Mouse (Mus musculus): Measurements from ENCODE around the gene Dip2c. TPM values are rescaled to one million over a fixed set of nuclear protein-coding genes. Genes with fewer than 3 reads are reported as not detected.

The Dip2c gene
- polyA plus RNA-seq, 1 experiment from 2014 or later, result 11.7 TPM

GRCm38 (mm10) chr13:9310806-9311205, 34.5 kb downstream of the Dip2c start:
- WGBS, result 82% methylated on average over 1 of the region's 1 CpGs
- ATAC-seq (ENCODE audit: low read depth), result no peak
- Histone ChIP-seq H3K4me3 (ENCODE audit: low read depth, low read length) (no peak overlapping the region), H3K27me3 (replicated peaks; ENCODE audit: control insufficient read depth, insufficient read depth, low read length) (no peaks in the 10 kb centered on the region), H3K9ac (ENCODE audit: low read depth, low read length) (no peak overlapping the region), H3K9me3 (ENCODE audit: control insufficient read depth, low read length) (no peaks in the 10 kb centered on the region), H3K36me3 (ENCODE audit: control insufficient read depth, insufficient read depth, low read length) (no peaks in the 10 kb centered on the region), H3K4me2 (ENCODE audit: low read depth, low read length) (no peak overlapping the region), H3K27ac (replicated peaks; ENCODE audit: low read depth, low read length) (no peak overlapping the region), H3K4me1 (ENCODE audit: control insufficient read depth, insufficient read depth, low read length) (peaks cover 4% of the 10 kb centered on the region; the same call in 1 of the 2 replicates)
- DNase-seq (ENCODE audit: low spot score), result no peak

- Histone ChIP-seq H3K4me3 (ENCODE audit: low read depth, low read length) (no peak overlapping the region), H3K9me3 (ENCODE audit: control insufficient read depth, low read length) (no peaks in the 10 kb centered on the region), H3K4me1 (ENCODE audit: control insufficient read depth, insufficient read depth, low read length) (peaks cover 4% of the 10 kb centered on the region; the same call in 1 of the 2 replicates), H3K4me2 (ENCODE audit: low read depth, low read length) (no peak overlapping the region), H3K36me3 (ENCODE audit: control insufficient read depth, insufficient read depth, low read length) (no peaks in the 10 kb centered on the region), H3K27me3 (replicated peaks; ENCODE audit: control insufficient read depth, insufficient read depth, low read length) (no peaks in the 10 kb centered on the region), H3K9ac (ENCODE audit: low read depth, low read length) (no peak overlapping the region), H3K27ac (replicated peaks; ENCODE audit: low read depth, low read length) (no peak overlapping the region)
- no peak for DNase-seq (ENCODE audit: low spot score)
- no peak for ATAC-seq (ENCODE audit: low read depth)
Observed at GRCm38 (mm10) chr13:9312916-9313315, 36.6 kb downstream of the Dip2c start.

GRCm38 (mm10) chr13:9314099-9314712, 37.9 kb downstream of the Dip2c start:
- no peak overlapping the region for H3K27ac ChIP-seq (replicated peaks; ENCODE audit: low read depth, low read length)
- DNase-seq (ENCODE audit: low spot score) (peak; percentile 41), ATAC-seq (ENCODE audit: low read depth) (peak; percentile 26; the same call in 1 of the 2 replicates)
- H3K36me3 ChIP-seq (ENCODE audit: control insufficient read depth, insufficient read depth, low read length), result no peaks in the 10 kb centered on the region
- WGBS, result 68% methylated on average over 2 of the region's 2 CpGs
- peaks cover 4% of the 10 kb centered on the region; the same call in 1 of the 2 replicates for H3K4me1 ChIP-seq (ENCODE audit: control insufficient read depth, insufficient read depth, low read length)
- H3K4me2 ChIP-seq (ENCODE audit: low read depth, low read length), result no peak overlapping the region
- H3K4me3 ChIP-seq (ENCODE audit: low read depth, low read length), result no peak overlapping the region
- H3K27me3 ChIP-seq (replicated peaks; ENCODE audit: control insufficient read depth, insufficient read depth, low read length), result no peaks in the 10 kb centered on the region
- no peak overlapping the region for H3K9ac ChIP-seq (ENCODE audit: low read depth, low read length)
- no peaks in the 10 kb centered on the region for H3K9me3 ChIP-seq (ENCODE audit: control insufficient read depth, low read length)

- ATAC-seq (ENCODE audit: low read depth) (no peak), DNase-seq (ENCODE audit: low spot score) (no peak)
- Histone ChIP-seq H3K27ac (replicated peaks; ENCODE audit: low read depth, low read length) (no peak overlapping the region), H3K9ac (ENCODE audit: low read depth, low read length) (no peak overlapping the region), H3K4me2 (ENCODE audit: low read depth, low read length) (no peak overlapping the region), H3K4me1 (ENCODE audit: control insufficient read depth, insufficient read depth, low read length) (peaks cover 4% of the 10 kb centered on the region; the same call in 1 of the 2 replicates), H3K4me3 (ENCODE audit: low read depth, low read length) (no peak overlapping the region), H3K36me3 (ENCODE audit: control insufficient read depth, insufficient read depth, low read length) (no peaks in the 10 kb centered on the region), H3K27me3 (replicated peaks; ENCODE audit: control insufficient read depth, insufficient read depth, low read length) (no peaks in the 10 kb centered on the region), H3K9me3 (ENCODE audit: control insufficient read depth, low read length) (no peaks in the 10 kb centered on the region)
- 81% methylated on average over 4 of the region's 4 CpGs for WGBS
Observed at GRCm38 (mm10) chr13:9314713-9315112, 38.4 kb downstream of the Dip2c start.

GRCm38 (mm10) chr13:9319745-9320144, 43.4 kb downstream of the Dip2c start:
- Histone ChIP-seq H3K9ac (ENCODE audit: low read depth, low read length) (no peak overlapping the region), H3K4me1 (ENCODE audit: control insufficient read depth, insufficient read depth, low read length) (no peaks in the 10 kb centered on the region; the same call in 1 of the 2 replicates), H3K36me3 (ENCODE audit: control insufficient read depth, insufficient read depth, low read length) (no peaks in the 10 kb centered on the region), H3K4me3 (ENCODE audit: low read depth, low read length) (no peak overlapping the region), H3K27me3 (replicated peaks; ENCODE audit: control insufficient read depth, insufficient read depth, low read length) (no peaks in the 10 kb centered on the region), H3K27ac (replicated peaks; ENCODE audit: low read depth, low read length) (no peak overlapping the region), H3K4me2 (ENCODE audit: low read depth, low read length) (no peak overlapping the region), H3K9me3 (ENCODE audit: control insufficient read depth, low read length) (no peaks in the 10 kb centered on the region)
- WGBS, result 84% methylated on average over 2 of the region's 2 CpGs
- ATAC-seq (ENCODE audit: low read depth), result no peak
- DNase-seq (ENCODE audit: low spot score), result no peak

- no peak for ATAC-seq (ENCODE audit: low read depth)
Observed at GRCm38 (mm10) chr13:9325262-9325661, 48.9 kb downstream of the Dip2c start.

GRCm38 (mm10) chr13:9329307-9329915, 53.1 kb downstream of the Dip2c start:
- H3K4me2 ChIP-seq (ENCODE audit: low read depth, low read length), result no peak overlapping the region
- ATAC-seq (ENCODE audit: low read depth) (peak; percentile 84), DNase-seq (ENCODE audit: low spot score) (peak; percentile 80)
- no peaks in the 10 kb centered on the region for H3K9me3 ChIP-seq (ENCODE audit: control insufficient read depth, low read length)
- H3K27ac ChIP-seq (replicated peaks; ENCODE audit: low read depth, low read length), result no peak overlapping the region
- H3K36me3 ChIP-seq (ENCODE audit: control insufficient read depth, insufficient read depth, low read length), result no peaks in the 10 kb centered on the region
- no peak overlapping the region for H3K4me3 ChIP-seq (ENCODE audit: low read depth, low read length)
- WGBS, result 48% methylated on average over 1 of the region's 1 CpGs
- H3K27me3 ChIP-seq (replicated peaks; ENCODE audit: control insufficient read depth, insufficient read depth, low read length), result no peaks in the 10 kb centered on the region
- H3K9ac ChIP-seq (ENCODE audit: low read depth, low read length), result no peak overlapping the region
- peaks cover 8% of the 10 kb centered on the region for H3K4me1 ChIP-seq (ENCODE audit: control insufficient read depth, insufficient read depth, low read length)

More at GRCm38 (mm10) chr13:9325262-9325661, 48.9 kb downstream of the Dip2c start:
- Histone ChIP-seq H3K4me2 (ENCODE audit: low read depth, low read length) (no peak overlapping the region), H3K9me3 (ENCODE audit: control insufficient read depth, low read length) (no peaks in the 10 kb centered on the region), H3K36me3 (ENCODE audit: control insufficient read depth, insufficient read depth, low read length) (no peaks in the 10 kb centered on the region), H3K4me1 (ENCODE audit: control insufficient read depth, insufficient read depth, low read length) (peaks cover 8% of the 10 kb centered on the region), H3K4me3 (ENCODE audit: low read depth, low read length) (no peak overlapping the region), H3K27me3 (replicated peaks; ENCODE audit: control insufficient read depth, insufficient read depth, low read length) (no peaks in the 10 kb centered on the region), H3K27ac (replicated peaks; ENCODE audit: low read depth, low read length) (no peak overlapping the region), H3K9ac (ENCODE audit: low read depth, low read length) (no peak overlapping the region)
- DNase-seq (ENCODE audit: low spot score), result no peak
- 42% methylated on average over 1 of the region's 1 CpGs for WGBS

- DNase-seq (ENCODE audit: low spot score) (no peak), ATAC-seq (ENCODE audit: low read depth) (no peak)
- H3K4me2 ChIP-seq (ENCODE audit: low read depth, low read length), result no peak overlapping the region
- no peak overlapping the region for H3K4me3 ChIP-seq (ENCODE audit: low read depth, low read length)
- H3K27ac ChIP-seq (replicated peaks; ENCODE audit: low read depth, low read length), result no peak overlapping the region
- H3K36me3 ChIP-seq (ENCODE audit: control insufficient read depth, insufficient read depth, low read length), result no peaks in the 10 kb centered on the region
- no peaks in the 10 kb centered on the region for H3K9me3 ChIP-seq (ENCODE audit: control insufficient read depth, low read length)
- H3K4me1 ChIP-seq (ENCODE audit: control insufficient read depth, insufficient read depth, low read length), result peaks cover 6% of the 10 kb centered on the region; the same call in 1 of the 2 replicates
- H3K9ac ChIP-seq (ENCODE audit: low read depth, low read length), result no peak overlapping the region
- H3K27me3 ChIP-seq (replicated peaks; ENCODE audit: control insufficient read depth, insufficient read depth, low read length), result no peaks in the 10 kb centered on the region
Observed at GRCm38 (mm10) chr13:9333187-9333586, 56.9 kb downstream of the Dip2c start.

GRCm38 (mm10) chr13:9340293-9340692, 64.0 kb downstream of the Dip2c start:
- Histone ChIP-seq H3K4me1 (ENCODE audit: control insufficient read depth, insufficient read depth, low read length) (no peaks in the 10 kb centered on the region), H3K4me3 (ENCODE audit: low read depth, low read length) (no peak overlapping the region), H3K9me3 (ENCODE audit: control insufficient read depth, low read length) (no peaks in the 10 kb centered on the region), H3K27ac (replicated peaks; ENCODE audit: low read depth, low read length) (no peak overlapping the region), H3K4me2 (ENCODE audit: low read depth, low read length) (no peak overlapping the region), H3K9ac (ENCODE audit: low read depth, low read length) (no peak overlapping the region), H3K36me3 (ENCODE audit: control insufficient read depth, insufficient read depth, low read length) (no peaks in the 10 kb centered on the region), H3K27me3 (replicated peaks; ENCODE audit: control insufficient read depth, insufficient read depth, low read length) (no peaks in the 10 kb centered on the region)
- WGBS, result 91% methylated on average over 4 of the region's 4 CpGs
- ATAC-seq (ENCODE audit: low read depth), result no peak
- DNase-seq (ENCODE audit: low spot score), result no peak

All from embryonic facial prominence, embryonic 14.5 days (tissue).